Mouse (Mus musculus): ENCODE results near the gene Borcs5. TPM values are rescaled to one million over a fixed set of nuclear protein-coding genes. Genes with fewer than 3 reads are reported as not detected.

Borcs5 gene
- total and polyA plus RNA-seq, 3 experiments = 10.2 to 16.4 (median 10.4) TPM

DNA sequence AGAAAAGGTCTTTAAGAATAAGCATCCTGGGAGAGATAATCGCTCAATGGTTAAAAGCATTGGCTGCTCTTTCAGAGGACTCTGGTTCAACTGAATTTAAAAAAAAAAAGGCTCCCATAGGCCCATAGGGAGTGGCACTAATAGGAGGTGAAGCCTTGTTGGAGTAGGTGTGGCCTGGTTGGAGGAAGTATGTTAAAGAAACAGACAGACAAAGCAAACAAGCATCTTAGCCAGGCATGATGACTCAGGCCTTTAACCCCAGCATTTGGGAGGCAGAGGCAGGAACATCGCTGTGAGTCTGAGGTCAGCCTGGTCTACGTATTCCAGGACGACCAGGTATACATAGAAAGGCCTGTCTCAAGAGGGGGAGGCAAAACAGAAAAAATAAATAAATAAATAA is 114.1 kb downstream of the Borcs5 start:
- peaks cover 21 to 49% of the 10 kb centered on the region in 2 experiments for H3K36me3 ChIP-seq (replicated peaks in 1 of 2; ENCODE audit: control insufficient read depth in 1 of 2, insufficient read depth in 1 of 2, low read length in 1 of 2)
- dilution Hi-C loops (cut with MboI; ENCODE audit: extremely low pct_ligation_motif_present, extremely low pct_unique_long_range_greater_than_20kb, low sequenced_read_pairs) (no loop called here), in situ Hi-C loops (cut with MboI; ENCODE audit: low pct_ligation_motif_present, low pct_unique_long_range_greater_than_20kb, low sequenced_read_pairs) (no loop called here)
- no peaks in the 10 kb centered on the region for H3K9me3 ChIP-seq (replicated peaks; ENCODE audit: low read length)
- no peak for TF ChIP-seq CHD2 (IDR thresholded peaks at IDR 0.05; ENCODE audit: low read length)
- no peak for TF ChIP-seq SIN3A (IDR thresholded peaks at IDR 0.05; ENCODE audit: low read length)
- no peak for TF ChIP-seq BHLHE40 (IDR thresholded peaks at IDR 0.05; ENCODE audit: low read depth, low read length)
- no peak for TF ChIP-seq POLR2AphosphoS2 (IDR thresholded peaks at IDR 0.05; ENCODE audit: low read depth, low read length)
- TF ChIP-seq USF1 (IDR thresholded peaks at IDR 0.05; ENCODE audit: low read depth, low read length) = no peak
- no peak for TF ChIP-seq CHD1 (IDR thresholded peaks at IDR 0.05; ENCODE audit: low read depth, low read length)
- no peaks in the 10 kb centered on the region for H3K27me3 ChIP-seq (replicated peaks)
- H3K9ac ChIP-seq (ENCODE audit: insufficient read depth, low read depth) = no peak overlapping the region
- H3K4me3 ChIP-seq (replicated peaks in 1 of 3; ENCODE audit: low read depth in 2 of 3, low read length in 2 of 3, poor library complexity in 1 of 3) = no peak overlapping the region
- peaks cover 2 to 24% of the 10 kb centered on the region in 2 experiments for H3K4me1 ChIP-seq (ENCODE audit: control insufficient read depth in 1 of 2, insufficient read depth in 2 of 2)
- DNase-seq (ENCODE audit: extremely low read depth) = peak; percentile 40
- H3K27ac ChIP-seq (ENCODE audit: insufficient read depth, low read depth) = no peak overlapping the region
- H3K4me2 ChIP-seq (ENCODE audit: insufficient read depth, low read depth, poor library complexity, severe bottlenecking) = no peak overlapping the region
- no peaks in the 10 kb centered on the region; the same call in 1 of the 2 replicates for H3K79me2 ChIP-seq (replicated peaks; ENCODE audit: control insufficient read depth, extremely low read depth, insufficient read depth, poor library complexity, severe bottlenecking)

DNA sequence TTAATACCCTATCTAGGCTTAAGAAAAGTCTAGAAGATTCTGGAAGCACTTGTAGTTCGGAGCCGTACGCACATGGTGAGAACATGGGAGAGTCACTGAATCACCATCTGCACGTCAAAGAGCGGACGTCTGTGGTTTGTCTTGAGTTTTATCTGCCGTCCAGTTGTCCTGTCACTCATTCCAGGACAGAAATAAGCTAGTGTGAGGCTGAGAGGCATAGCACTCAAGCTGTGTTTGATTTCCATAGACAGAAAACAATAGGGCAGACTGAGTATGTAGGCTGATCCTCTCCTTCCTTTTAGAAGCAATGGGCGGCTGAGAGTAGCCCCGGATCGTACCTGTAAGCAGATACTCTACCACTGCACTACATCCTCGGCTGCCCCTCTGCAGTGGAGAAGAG is 114.5 kb downstream of the Borcs5 start:
- no peaks in the 10 kb centered on the region; the same call in 1 of the 2 replicates for H3K79me2 ChIP-seq (replicated peaks; ENCODE audit: control insufficient read depth, extremely low read depth, insufficient read depth, poor library complexity, severe bottlenecking)
- no peak overlapping the region for H3K4me3 ChIP-seq (replicated peaks in 1 of 3; ENCODE audit: low read depth in 2 of 3, low read length in 2 of 3, poor library complexity in 1 of 3)
- H3K9ac ChIP-seq (ENCODE audit: insufficient read depth, low read depth) = no peak overlapping the region
- dilution Hi-C loops (cut with MboI; ENCODE audit: extremely low pct_ligation_motif_present, extremely low pct_unique_long_range_greater_than_20kb, low sequenced_read_pairs) (no loop called here), in situ Hi-C loops (cut with MboI; ENCODE audit: low pct_ligation_motif_present, low pct_unique_long_range_greater_than_20kb, low sequenced_read_pairs) (no loop called here)
- TF ChIP-seq ZC3H11A (IDR thresholded peaks at IDR 0.05; ENCODE audit: low read depth, low read length) = no peak
- no peak for TF ChIP-seq E2F4 (IDR thresholded peaks at IDR 0.05; ENCODE audit: insufficient replicate concordance, low read depth, low read length)
- TF ChIP-seq CHD1 (IDR thresholded peaks at IDR 0.05; ENCODE audit: low read depth, low read length) = no peak
- no peak for TF ChIP-seq MEF2A (IDR thresholded peaks at IDR 0.05; ENCODE audit: borderline replicate concordance, low read depth, low read length)
- TF ChIP-seq TCF12 (IDR thresholded peaks at IDR 0.05; ENCODE audit: low read depth, low read length) = no peak
- TF ChIP-seq UBTF (IDR thresholded peaks at IDR 0.05; ENCODE audit: low read depth, low read length) = no peak
- TF ChIP-seq NELFE (IDR thresholded peaks at IDR 0.05; ENCODE audit: low read depth, low read length) = no peak
- TF ChIP-seq CHD2 (IDR thresholded peaks at IDR 0.05; ENCODE audit: low read length) = no peak
- TF ChIP-seq EP300 (IDR thresholded peaks at IDR 0.05; ENCODE audit: low read length) = no peak
- peaks cover 23 to 52% of the 10 kb centered on the region in 2 experiments for H3K36me3 ChIP-seq (replicated peaks in 1 of 2; ENCODE audit: control insufficient read depth in 1 of 2, insufficient read depth in 1 of 2, low read length in 1 of 2)
- DNase-seq (ENCODE audit: extremely low read depth) = no peak
- H3K27ac ChIP-seq (ENCODE audit: insufficient read depth, low read depth) = no peak overlapping the region
- no peak overlapping the region for H3K4me2 ChIP-seq (ENCODE audit: insufficient read depth, low read depth, poor library complexity, severe bottlenecking)
- peaks cover 2 to 24% of the 10 kb centered on the region in 2 experiments for H3K4me1 ChIP-seq (ENCODE audit: control insufficient read depth in 1 of 2, insufficient read depth in 2 of 2)
- no peaks in the 10 kb centered on the region for H3K27me3 ChIP-seq (replicated peaks)
- no peaks in the 10 kb centered on the region for H3K9me3 ChIP-seq (replicated peaks; ENCODE audit: low read length)

- DNase-seq (ENCODE audit: extremely low read depth) = no peak
- H3K27ac ChIP-seq (ENCODE audit: insufficient read depth, low read depth) = no peak overlapping the region
- H3K4me3 ChIP-seq (replicated peaks in 1 of 3; ENCODE audit: low read depth in 2 of 3, low read length in 2 of 3, poor library complexity in 1 of 3) = no peak overlapping the region
- peaks cover 2 to 25% of the 10 kb centered on the region in 2 experiments for H3K4me1 ChIP-seq (ENCODE audit: control insufficient read depth in 1 of 2, insufficient read depth in 2 of 2)
- no peaks in the 10 kb centered on the region for H3K9me3 ChIP-seq (replicated peaks; ENCODE audit: low read length)
- no peak for TF ChIP-seq PAX5 (IDR thresholded peaks at IDR 0.05; ENCODE audit: low read length)
- dilution Hi-C loops (cut with MboI; ENCODE audit: extremely low pct_ligation_motif_present, extremely low pct_unique_long_range_greater_than_20kb, low sequenced_read_pairs) (no loop called here), in situ Hi-C loops (cut with MboI; ENCODE audit: low pct_ligation_motif_present, low pct_unique_long_range_greater_than_20kb, low sequenced_read_pairs) (no loop called here)
- H3K27me3 ChIP-seq (replicated peaks) = no peaks in the 10 kb centered on the region
- H3K79me2 ChIP-seq (replicated peaks; ENCODE audit: control insufficient read depth, extremely low read depth, insufficient read depth, poor library complexity, severe bottlenecking) = no peaks in the 10 kb centered on the region; the same call in 1 of the 2 replicates
- H3K9ac ChIP-seq (ENCODE audit: insufficient read depth, low read depth) = no peak overlapping the region
- peaks cover 19 to 48% of the 10 kb centered on the region in 2 experiments for H3K36me3 ChIP-seq (replicated peaks in 1 of 2; ENCODE audit: control insufficient read depth in 1 of 2, insufficient read depth in 1 of 2, low read length in 1 of 2)
- no peak overlapping the region for H3K4me2 ChIP-seq (ENCODE audit: insufficient read depth, low read depth, poor library complexity, severe bottlenecking)
Measured at GRCm38 (mm10) chr6:134756058-134756457, 116.7 kb downstream of the Borcs5 start.

Other genes starting within 250 kb of the Borcs5 start
- 0.71 and 0.93 TPM in 2 replicates for gene Bcl2l14, start 243.2 kb upstream of the Borcs5 start, total RNA-seq (2012; rRNA removed)
- gene Bcl2l14, start 243.2 kb upstream of the Borcs5 start, total RNA-seq (2014; rRNA removed) = 3.0 and 3.1 TPM in 2 replicates
- 3.5 and 4.4 TPM in 2 replicates for gene Bcl2l14, start 243.2 kb upstream of the Borcs5 start, polyA plus RNA-seq (2012; ENCODE audit: insufficient read length, low read depth)
- 12.4 and 13.2 TPM in 2 replicates for gene Lrp6, start 72.5 kb upstream of the Borcs5 start, total RNA-seq (2012; rRNA removed)
- 13.3 and 13.7 TPM in 2 replicates for gene Lrp6, start 72.5 kb upstream of the Borcs5 start, total RNA-seq (2014; rRNA removed)
- 13.4 and 15.6 TPM in 2 replicates for gene Lrp6, start 72.5 kb upstream of the Borcs5 start, polyA plus RNA-seq (2012; ENCODE audit: insufficient read length, low read depth)
- gene Mansc1, start 7.0 kb upstream of the Borcs5 start, total RNA-seq (2012; rRNA removed) = not detected in 2 replicates
- gene Mansc1, start 7.0 kb upstream of the Borcs5 start, total RNA-seq (2014; rRNA removed) = not detected in 2 replicates
- not detected in 2 replicates for gene Mansc1, start 7.0 kb upstream of the Borcs5 start, polyA plus RNA-seq (2012; ENCODE audit: insufficient read length, low read depth)
- gene Dusp16, start 153.1 kb downstream of the Borcs5 start, total RNA-seq (2012; rRNA removed) = 8.8 and 10.6 TPM in 2 replicates
- gene Dusp16, start 153.1 kb downstream of the Borcs5 start, total RNA-seq (2014; rRNA removed) = 3.7 and 5.2 TPM in 2 replicates
- gene Dusp16, start 153.1 kb downstream of the Borcs5 start, polyA plus RNA-seq (2012; ENCODE audit: insufficient read length, low read depth) = 13.1 and 17.3 TPM in 2 replicates
- 0.80 and 2.2 TPM in 2 replicates for gene Crebl2, start 190.6 kb downstream of the Borcs5 start, total RNA-seq (2012; rRNA removed)
- gene Crebl2, start 190.6 kb downstream of the Borcs5 start, total RNA-seq (2014; rRNA removed) = 0.92 and 1.4 TPM in 2 replicates
- 1.00 and 1.5 TPM in 2 replicates for gene Crebl2, start 190.6 kb downstream of the Borcs5 start, polyA plus RNA-seq (2012; ENCODE audit: insufficient read length, low read depth)